8 mouse cellular contexts compared by ENCODE assay signal in the genomic region with DNA sequence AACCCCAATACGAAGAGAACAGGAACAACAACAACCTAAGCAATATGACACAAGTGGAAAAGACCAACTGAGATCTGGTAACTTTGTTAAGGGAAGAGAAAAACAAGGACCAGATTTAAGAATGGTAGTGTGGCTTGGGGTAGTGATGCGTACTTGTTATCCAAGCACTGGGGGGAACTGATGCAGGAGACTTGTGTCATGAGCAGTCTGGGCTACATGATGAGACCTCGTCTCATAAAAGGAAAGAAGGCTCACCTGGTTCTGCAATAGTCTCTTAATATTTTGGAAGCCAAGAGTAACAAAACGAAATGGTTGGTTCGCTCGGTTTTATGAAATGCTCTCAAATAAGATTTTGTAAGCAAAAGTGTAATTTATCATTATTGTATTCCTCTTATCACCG. TPM values are rescaled to one million over a fixed set of nuclear protein-coding genes. Genes with fewer than 3 reads are reported as not detected.
DNase-seq lines count a peak whose midpoint lies in the region; ATAC-seq and TF ChIP-seq lines count a peak whose summit lies in the region.

No protein-coding gene starts in this region.

- peak overlapping the region; percentile 44 for H3K4me3 ChIP-seq in kidney, postnatal 0 days (replicated peaks; ENCODE audit: low read depth, low read length)
- H3K4me3 ChIP-seq in embryonic facial prominence, embryonic 13.5 days: peak overlapping the region; percentile 55
- H3K4me3 ChIP-seq in intestine, embryonic 16.5 days (ENCODE audit: low read length): peak overlapping the region; percentile 53
- peak overlapping the region; percentile 54 for H3K4me3 ChIP-seq in neural tube, embryonic 12.5 days

- 38% methylated on average over 7 of the region's 7 CpGs for WGBS in kidney, postnatal 0 days
- WGBS in embryonic facial prominence, embryonic 13.5 days: 43% methylated on average over 7 of the region's 7 CpGs
- 36% methylated on average over 7 of the region's 7 CpGs for WGBS in intestine, embryonic 16.5 days
- 43% methylated on average over 7 of the region's 7 CpGs for WGBS in neural tube, embryonic 12.5 days

- DNase-seq in kidney, postnatal 0 days (ENCODE audit: low spot score): no peak
- no peak for DNase-seq in kidney, adult 11 months
- no peak for DNase-seq in adrenal gland, postnatal 25 days
- no peak for DNase-seq in right cerebral cortex, postnatal 14 days

- no peaks in the 10 kb centered on the region for H3K9me3 ChIP-seq in kidney, postnatal 0 days (replicated peaks; ENCODE audit: low read length)
- no peaks in the 10 kb centered on the region for H3K9me3 ChIP-seq in embryonic facial prominence, embryonic 13.5 days
- H3K9me3 ChIP-seq in intestine, embryonic 16.5 days (ENCODE audit: control insufficient read depth, low read length): no peaks in the 10 kb centered on the region
- no peaks in the 10 kb centered on the region for H3K9me3 ChIP-seq in neural tube, embryonic 12.5 days

- H3K27ac ChIP-seq in kidney, postnatal 0 days: no peak overlapping the region
- no peak overlapping the region for H3K27ac ChIP-seq in embryonic facial prominence, embryonic 13.5 days
- peak overlapping the region; percentile 79; the same call in 1 of the 2 replicates for H3K27ac ChIP-seq in intestine, embryonic 16.5 days (ENCODE audit: low read length)
- no peak overlapping the region for H3K27ac ChIP-seq in neural tube, embryonic 12.5 days

- H3K36me3 ChIP-seq in kidney, postnatal 0 days (ENCODE audit: insufficient read depth, low read length): no peaks in the 10 kb centered on the region
- no peaks in the 10 kb centered on the region for H3K36me3 ChIP-seq in embryonic facial prominence, embryonic 13.5 days
- no peaks in the 10 kb centered on the region for H3K36me3 ChIP-seq in intestine, embryonic 16.5 days (ENCODE audit: control insufficient read depth, insufficient read depth, low read length)
- H3K36me3 ChIP-seq in neural tube, embryonic 12.5 days: no peaks in the 10 kb centered on the region

- no peak for ATAC-seq in kidney, postnatal 0 days (replicated peaks; ENCODE audit: low FRiP score, low read depth)
- ATAC-seq in embryonic facial prominence, embryonic 13.5 days (ENCODE audit: insufficient number of reproducible peaks, insufficient read depth, low FRiP score, low TSS enrichment, low read depth): no peak
- no peak for ATAC-seq in intestine, embryonic 16.5 days
- no peak for ATAC-seq in neural tube, embryonic 12.5 days (ENCODE audit: low FRiP score, low read depth)
- ATAC-seq in CD4-positive, CD25-positive, alpha-beta regulatory T cell, adult 4 months: no peak

- no peak for TF ChIP-seq CTCF in kidney, postnatal 0 days (IDR thresholded peaks at IDR 0.05; ENCODE audit: low read depth)

- peaks cover 6% of the 10 kb centered on the region; the same call in 1 of the 2 replicates for H3K4me1 ChIP-seq in kidney, postnatal 0 days (replicated peaks; ENCODE audit: insufficient read depth, low read length)
- peaks cover 3% of the 10 kb centered on the region; the same call in 1 of the 2 replicates for H3K4me1 ChIP-seq in embryonic facial prominence, embryonic 13.5 days
- no peaks in the 10 kb centered on the region for H3K4me1 ChIP-seq in intestine, embryonic 16.5 days (ENCODE audit: control insufficient read depth, insufficient read depth, low read length)
- H3K4me1 ChIP-seq in neural tube, embryonic 12.5 days: 0 out of 2 replicates have a peak, but pooled peaks cover 3% of the 10 kb centered on the region

- no peaks in the 10 kb centered on the region for H3K27me3 ChIP-seq in kidney, postnatal 0 days (ENCODE audit: insufficient read depth, low read length)
- no peaks in the 10 kb centered on the region for H3K27me3 ChIP-seq in embryonic facial prominence, embryonic 13.5 days
- no peaks in the 10 kb centered on the region for H3K27me3 ChIP-seq in intestine, embryonic 16.5 days (replicated peaks; ENCODE audit: control insufficient read depth, insufficient read depth, low read length)
- no peaks in the 10 kb centered on the region for H3K27me3 ChIP-seq in neural tube, embryonic 12.5 days (replicated peaks)

- peak overlapping the region; percentile 68 for H3K9ac ChIP-seq in kidney, postnatal 0 days (ENCODE audit: low read depth, low read length)
- H3K9ac ChIP-seq in embryonic facial prominence, embryonic 13.5 days: peak overlapping the region; percentile 80
- H3K9ac ChIP-seq in intestine, embryonic 16.5 days (ENCODE audit: low read depth, low read length): peak overlapping the region; percentile 84
- H3K9ac ChIP-seq in neural tube, embryonic 12.5 days: peak overlapping the region; percentile 75; the same call in 1 of the 2 replicates

- peak overlapping the region; percentile 75 for H3K4me2 ChIP-seq in kidney, postnatal 0 days (ENCODE audit: low read length)
- H3K4me2 ChIP-seq in embryonic facial prominence, embryonic 13.5 days: peak overlapping the region; percentile 67
- H3K4me2 ChIP-seq in intestine, embryonic 16.5 days (ENCODE audit: low read depth, low read length): peak overlapping the region; percentile 80
- H3K4me2 ChIP-seq in neural tube, embryonic 12.5 days (replicated peaks): peak overlapping the region; percentile 61

RNA-seq across cellular contexts. Expression of gene Rab6a, which starts 25.0 kb away (rescaled TPM):
- 90.7 and 94.6 TPM in 2 replicates for polyA plus RNA-seq in kidney, postnatal 0 days (2015; fragmentation: Nextera tagmentation; extraction: Ambion mirVana)
- polyA plus RNA-seq in embryonic facial prominence, embryonic 13.5 days (2015; fragmentation: Nextera tagmentation; extraction: Ambion mirVana): 98.9 and 100 TPM in 2 replicates
- 85.7 and 89.7 TPM in 2 replicates for polyA plus RNA-seq in intestine, embryonic 16.5 days (2015; fragmentation: Nextera tagmentation; extraction: Ambion mirVana)
- polyA plus RNA-seq in neural tube, embryonic 12.5 days (2016; fragmentation: Nextera tagmentation; extraction: Ambion mirVana): 196 and 227 TPM in 2 replicates
- polyA plus RNA-seq in CD4-positive, CD25-positive, alpha-beta regulatory T cell, adult 4 months (2017; shearing (Covaris generic)): 10 to 100 TPM in 1 of 2 experiments, 1 to 10 TPM in 1; 8.8 to 15.4 TPM
- 64.8 and 67.5 TPM in 2 replicates for total RNA-seq in adrenal gland, postnatal 25 days (2021)

RNA-seq across cellular contexts. Expression of gene Mrpl48, which starts 25.9 kb away (rescaled TPM):
- 105 and 107 TPM in 2 replicates for polyA plus RNA-seq in kidney, postnatal 0 days (2015; fragmentation: Nextera tagmentation; extraction: Ambion mirVana)
- 73.9 and 74.6 TPM in 2 replicates for polyA plus RNA-seq in embryonic facial prominence, embryonic 13.5 days (2015; fragmentation: Nextera tagmentation; extraction: Ambion mirVana)
- polyA plus RNA-seq in intestine, embryonic 16.5 days (2015; fragmentation: Nextera tagmentation; extraction: Ambion mirVana): 85.9 and 89.2 TPM in 2 replicates
- polyA plus RNA-seq in neural tube, embryonic 12.5 days (2016; fragmentation: Nextera tagmentation; extraction: Ambion mirVana): 68.5 and 69.9 TPM in 2 replicates
- 10 to 100 TPM; 74.2 to 77.0 TPM for polyA plus RNA-seq in CD4-positive, CD25-positive, alpha-beta regulatory T cell, adult 4 months (2017; shearing (Covaris generic))
- 48.3 and 60.4 TPM in 2 replicates for total RNA-seq in adrenal gland, postnatal 25 days (2021)

RNA-seq across cellular contexts. Expression of gene Coa4, which starts 45.4 kb away (rescaled TPM):
- polyA plus RNA-seq in kidney, postnatal 0 days (2015; fragmentation: Nextera tagmentation; extraction: Ambion mirVana): 21.7 and 21.9 TPM in 2 replicates
- polyA plus RNA-seq in embryonic facial prominence, embryonic 13.5 days (2015; fragmentation: Nextera tagmentation; extraction: Ambion mirVana): 17.6 and 18.8 TPM in 2 replicates
- polyA plus RNA-seq in intestine, embryonic 16.5 days (2015; fragmentation: Nextera tagmentation; extraction: Ambion mirVana): 59.2 and 59.3 TPM in 2 replicates
- 16.3 and 17.5 TPM in 2 replicates for polyA plus RNA-seq in neural tube, embryonic 12.5 days (2016; fragmentation: Nextera tagmentation; extraction: Ambion mirVana)
- 10 to 100 TPM; 22.0 to 29.5 TPM for polyA plus RNA-seq in CD4-positive, CD25-positive, alpha-beta regulatory T cell, adult 4 months (2017; shearing (Covaris generic))
- total RNA-seq in adrenal gland, postnatal 25 days (2021): 11.5 and 11.7 TPM in 2 replicates
